Mouse (Mus musculus) lung, embryonic 14.5 days (tissue): ENCODE measurements at regions not wholly inside any gene's neighbourhood (a gene's known extent, or its start where the extent isn't known, plus 50 kb on each side); places are given as distances from the start of the nearest gene placed in this dataset.
A peak's percentile ranks its signal among the peaks of the same experiment; 100 is the strongest.

Source experiments
- ATAC-seq: fragments of 200-750 bp; cut with Nextera tagmentation; 2 replicates; pipeline ENCODE4 v1.8.0; 2017; ENCODE audit warnings: mild to moderate bottlenecking, moderate TSS enrichment, moderate library complexity; ENCODE audit not compliant: insufficient read depth
- DNase-seq: peaks from one replicate; pipeline ENCODE4 v3.0.0-alpha.2; 2015
- H3K27ac ChIP-seq: fragments of 300-500 bp; sonication (generic); 2 replicates; pipeline ENCODE4 v1.5.1; 2014; ENCODE audit warnings: low read depth, mild to moderate bottlenecking, moderate library complexity
- H3K27me3 ChIP-seq: fragments of 300-500 bp; sonication (generic); 2 replicates; pipeline ENCODE4 v1.6.1; 2014; ENCODE audit warnings: low read length, control low read depth; ENCODE audit not compliant: insufficient read depth
- H3K36me3 ChIP-seq: fragments of 300-500 bp; sonication (generic); 2 replicates; pipeline ENCODE4 v1.6.1; 2014; ENCODE audit warnings: control low read depth; ENCODE audit not compliant: insufficient read depth
- H3K4me1 ChIP-seq: fragments of 300-500 bp; sonication (generic); 2 replicates; pipeline ENCODE4 v1.6.1; 2014; ENCODE audit warnings: antibody characterized with exemption, control low read depth; ENCODE audit not compliant: insufficient read depth
- H3K4me2 ChIP-seq: fragments of 300-500 bp; sonication (generic); 2 replicates; pipeline ENCODE4 v1.6.1; 2014; ENCODE audit warnings: mild to moderate bottlenecking
- H3K4me3 ChIP-seq: fragments of 300-500 bp; sonication (generic); 2 replicates; pipeline ENCODE4 v1.5.1; 2014; ENCODE audit warnings: low read depth, low read length
- H3K9ac ChIP-seq: fragments of 300-500 bp; sonication (generic); 2 replicates; pipeline ENCODE4 v1.6.1; 2014
- H3K9me3 ChIP-seq: fragments of 300-500 bp; sonication (generic); 2 replicates; pipeline ENCODE4 v1.6.1; 2016; ENCODE audit warnings: low read depth, low read length, control low read depth
- CTCF ChIP-seq: IDR thresholded peaks from 2 replicates; pipeline ENCODE4 v1.5.1; 2016; ENCODE audit warnings: antibody characterized with exemption, low read depth
- WGBS: fragments of 180-500 bp; shearing (Covaris S2); extraction: QIAGEN DNeasy Blood & Tissue Kit; methylation state at CpG from one replicate; pipeline ENCODE4 v1.1.7; 2014; 5-methylcytosine and 5-hydroxymethylcytosine counted together

- Histone ChIP-seq H3K9ac (no peak overlapping the region), H3K36me3 (no peaks in the 10 kb centered on the region), H3K9me3 (no peaks in the 10 kb centered on the region), H3K4me3 (no peak overlapping the region), H3K27me3 (no peaks in the 10 kb centered on the region), H3K4me1 (no peaks in the 10 kb centered on the region), H3K4me2 (no peak overlapping the region), H3K27ac (no peak overlapping the region)
- no peak for DNase-seq
- ATAC-seq = no peak
- TF ChIP-seq CTCF = no peak
Observed at GRCm38 (mm10) chr17:4380873-4381272, 613.3 kb upstream of the Arid1b start.

- TF ChIP-seq CTCF = no peak
- Histone ChIP-seq H3K36me3 (no peaks in the 10 kb centered on the region), H3K9me3 (no peaks in the 10 kb centered on the region), H3K4me2 (no peak overlapping the region), H3K27me3 (no peaks in the 10 kb centered on the region), H3K27ac (no peak overlapping the region), H3K9ac (no peak overlapping the region), H3K4me1 (no peaks in the 10 kb centered on the region), H3K4me3 (no peak overlapping the region)
- 65% methylated on average over 13 of the region's 13 CpGs for WGBS
- DNase-seq = no peak
- ATAC-seq = no peak
Observed at GRCm38 (mm10) chr17:4381896-4382685, 612.0 kb upstream of the Arid1b start.

- Histone ChIP-seq H3K9me3 (no peaks in the 10 kb centered on the region), H3K27me3 (no peaks in the 10 kb centered on the region), H3K9ac (no peak overlapping the region), H3K27ac (no peak overlapping the region), H3K4me3 (no peak overlapping the region), H3K36me3 (no peaks in the 10 kb centered on the region), H3K4me1 (no peaks in the 10 kb centered on the region), H3K4me2 (no peak overlapping the region)
- no peak for ATAC-seq
- no peak for TF ChIP-seq CTCF
- DNase-seq = no peak
Observed at GRCm38 (mm10) chr17:4382716-4383115, 611.4 kb upstream of the Arid1b start.

- Histone ChIP-seq H3K9ac (no peak overlapping the region), H3K4me3 (no peak overlapping the region), H3K4me1 (no peaks in the 10 kb centered on the region), H3K9me3 (no peaks in the 10 kb centered on the region), H3K27ac (no peak overlapping the region), H3K4me2 (no peak overlapping the region), H3K36me3 (no peaks in the 10 kb centered on the region), H3K27me3 (no peaks in the 10 kb centered on the region)
- ATAC-seq (no peak), DNase-seq (no peak)
- WGBS = 58% methylated on average over 4 of the region's 4 CpGs
- no peak for TF ChIP-seq CTCF
Observed at GRCm38 (mm10) chr17:4387616-4388015, 606.5 kb upstream of the Arid1b start.

- no peak for TF ChIP-seq CTCF
- H3K4me3 ChIP-seq = no peak overlapping the region
- H3K27ac ChIP-seq = no peak overlapping the region
- WGBS = 88% methylated on average over 4 of the region's 4 CpGs
- H3K27me3 ChIP-seq = no peaks in the 10 kb centered on the region
- no peaks in the 10 kb centered on the region for H3K4me1 ChIP-seq
- ATAC-seq = no peak
- H3K9me3 ChIP-seq = no peaks in the 10 kb centered on the region
- no peak overlapping the region for H3K9ac ChIP-seq
- no peak overlapping the region for H3K4me2 ChIP-seq
- DNase-seq = no peak
- no peaks in the 10 kb centered on the region for H3K36me3 ChIP-seq
Observed at GRCm38 (mm10) chr17:4390012-4390411, 604.1 kb upstream of the Arid1b start.

- DNase-seq (no peak), ATAC-seq (no peak)
Observed at GRCm38 (mm10) chr17:4390577-4390976, 603.6 kb upstream of the Arid1b start.

GRCm38 (mm10) chr17:4391210-4391609 is 602.9 kb upstream of the Arid1b start:
- 25% methylated on average over 1 of the region's 1 CpGs for WGBS

More at GRCm38 (mm10) chr17:4390577-4390976, 603.6 kb upstream of the Arid1b start:
- H3K4me2 ChIP-seq = no peak overlapping the region
- no peak overlapping the region for H3K4me3 ChIP-seq
- H3K4me1 ChIP-seq = no peaks in the 10 kb centered on the region
- TF ChIP-seq CTCF = no peak
- no peaks in the 10 kb centered on the region for H3K9me3 ChIP-seq
- H3K27ac ChIP-seq = no peak overlapping the region
- no peaks in the 10 kb centered on the region for H3K36me3 ChIP-seq
- no peak overlapping the region for H3K9ac ChIP-seq
- H3K27me3 ChIP-seq = no peaks in the 10 kb centered on the region

More at GRCm38 (mm10) chr17:4391210-4391609, 602.9 kb upstream of the Arid1b start:
- Histone ChIP-seq H3K9ac (no peak overlapping the region), H3K4me1 (no peaks in the 10 kb centered on the region), H3K36me3 (no peaks in the 10 kb centered on the region), H3K9me3 (no peaks in the 10 kb centered on the region), H3K27ac (no peak overlapping the region), H3K4me2 (no peak overlapping the region), H3K4me3 (no peak overlapping the region), H3K27me3 (no peaks in the 10 kb centered on the region)
- DNase-seq (peak; percentile 27), ATAC-seq (no peak)
- no peak for TF ChIP-seq CTCF
